Mouse (Mus musculus) layer of hippocampus, adult 18-20 months (tissue): ENCODE results near the gene Nipal4. TPM values are rescaled to one million over a fixed set of nuclear protein-coding genes. Genes with fewer than 3 reads are reported as not detected.

Experiments
- DNase-seq, 2 experiments: peaks; one replicate each; pipeline ENCODE4 v3.0.0; 2022; ENCODE audit warnings: low spot score in 2 of 2
- microRNA-seq, 2 experiments: library from miRNA; unstranded; fragments of <30 nt; microRNA quantifications; one replicate each; pipeline ENCODE4 v1.2.0; 2021
- total RNA-seq, 2 experiments: library from RNA; stranded (reverse); gene quantifications; 2 replicates each; pipeline ENCODE4 v1.2.3; 2021

Nipal4 gene
- total RNA-seq, 2 experiments from 2014 or later: 1.4 to 2.1 TPM

DNA sequence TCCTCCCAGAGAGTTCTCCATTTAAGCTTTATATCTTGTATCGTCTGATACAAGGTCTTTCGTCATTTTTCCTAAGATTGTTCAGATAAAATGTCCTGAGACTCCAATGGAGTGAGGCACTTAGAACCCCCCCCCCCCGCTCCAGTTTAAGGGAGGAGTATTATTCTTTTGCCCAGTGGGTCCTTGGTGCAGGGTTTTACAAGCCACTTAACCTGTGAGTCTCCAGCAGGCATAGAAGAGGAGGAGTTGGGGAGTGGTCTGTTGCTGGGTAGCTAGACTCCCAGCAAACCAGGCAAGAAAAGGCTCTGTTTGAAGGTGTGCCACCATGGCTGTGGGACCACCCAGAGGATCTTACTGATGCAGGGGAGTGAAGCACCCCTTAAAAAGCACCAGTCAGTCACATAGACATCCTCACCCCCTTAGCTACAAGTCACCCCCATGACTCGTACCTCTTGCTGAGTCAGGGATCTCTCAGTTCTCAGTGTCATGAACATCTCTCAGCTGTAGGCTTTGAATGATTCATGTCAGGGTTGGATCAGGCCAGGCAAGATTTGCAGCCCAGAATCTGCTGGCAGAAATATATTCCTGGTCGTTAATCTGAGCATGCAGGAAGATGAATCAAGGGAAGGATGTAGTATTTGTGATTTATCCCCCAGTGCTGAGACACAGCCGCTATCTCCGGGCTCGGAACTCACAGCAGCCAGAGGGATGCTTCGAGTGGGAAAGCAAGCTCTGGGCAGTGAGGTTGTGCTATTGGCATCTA, 50.7 kb downstream of the Nipal4 start:
- no peak for DNase-seq

DNA sequence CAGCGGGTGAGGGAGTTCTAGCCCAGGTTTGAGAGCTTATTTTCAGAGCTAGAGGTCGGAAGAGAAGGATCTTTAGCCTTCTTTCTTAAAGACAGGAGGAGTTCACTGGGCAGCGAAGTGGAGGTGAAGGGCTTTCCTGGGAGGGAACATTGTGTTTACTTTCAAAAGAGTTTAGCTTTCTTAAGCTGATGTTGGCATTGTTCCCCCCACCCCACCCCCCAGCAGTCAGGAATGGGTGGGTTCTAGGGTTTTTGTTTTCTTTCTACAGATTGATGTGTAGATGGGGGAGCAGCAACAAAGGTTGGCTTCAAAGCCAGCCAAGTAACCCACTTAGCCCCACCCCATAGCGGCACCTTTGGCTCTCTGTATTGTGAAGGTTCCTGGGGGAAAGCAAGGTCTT, 51.3 kb downstream of the Nipal4 start:
- DNase-seq: no peak

DNA sequence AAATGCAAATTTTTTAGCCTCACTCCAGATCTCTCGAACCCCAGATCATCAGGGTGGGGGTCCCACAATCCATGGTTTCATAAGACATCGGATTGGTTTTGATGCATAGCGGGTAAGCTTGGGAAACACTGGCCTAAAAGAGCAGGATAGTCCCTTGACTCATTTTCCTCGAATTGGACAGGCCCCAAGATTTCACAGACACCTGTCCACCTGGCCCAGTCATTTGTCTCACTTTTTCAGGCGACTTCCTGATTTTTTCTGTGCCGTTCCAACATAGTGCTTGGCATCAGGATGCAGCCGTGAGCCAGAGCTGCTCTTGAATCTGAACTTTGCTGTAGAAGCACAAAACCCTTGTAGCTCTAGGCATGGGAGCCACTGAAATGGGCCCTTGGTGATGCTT, 52.1 kb downstream of the Nipal4 start:
- DNase-seq: no peak

DNA sequence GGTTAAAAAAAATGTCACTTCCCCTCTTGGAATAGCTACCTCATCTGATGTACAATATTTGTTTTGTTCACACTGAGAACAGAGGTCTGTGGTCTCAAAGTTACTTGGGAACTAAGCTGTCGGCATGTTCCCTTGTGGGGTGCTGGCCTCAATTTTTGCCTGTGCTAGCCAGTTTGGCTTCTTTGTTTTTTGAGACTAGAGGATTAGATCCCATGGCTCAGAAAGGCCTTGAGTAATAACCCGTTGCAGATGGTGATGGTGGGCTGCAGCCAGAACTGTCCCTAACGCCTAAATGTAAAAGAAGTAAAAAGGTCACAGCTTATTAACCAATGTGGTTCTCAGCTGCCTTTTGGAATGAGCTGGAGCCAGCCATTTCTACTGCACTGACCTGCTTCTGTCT, 53.1 kb downstream of the Nipal4 start:
- no peak for DNase-seq

DNA sequence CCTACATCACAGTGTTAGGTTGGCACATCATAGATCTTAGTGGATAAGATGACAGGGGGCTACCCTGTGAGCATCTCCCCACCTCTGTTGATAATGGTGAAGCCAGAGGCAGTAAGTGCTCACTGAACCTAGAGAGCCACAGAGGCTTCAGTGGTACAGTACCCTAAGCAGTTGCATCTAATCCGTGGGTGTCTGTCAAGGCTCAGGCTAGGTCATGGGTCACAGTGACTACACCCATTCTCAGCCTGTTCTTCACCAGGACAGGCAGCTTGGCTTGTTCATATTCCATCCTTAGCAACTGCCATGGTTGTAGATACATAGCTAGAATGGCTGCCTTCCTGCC, 55.4 kb downstream of the Nipal4 start:
- DNase-seq: no peak

- no peak for DNase-seq
These were observed 56.0 kb downstream of the Nipal4 start for GRCm38 (mm10) chr11:46110156-46110944.

DNA sequence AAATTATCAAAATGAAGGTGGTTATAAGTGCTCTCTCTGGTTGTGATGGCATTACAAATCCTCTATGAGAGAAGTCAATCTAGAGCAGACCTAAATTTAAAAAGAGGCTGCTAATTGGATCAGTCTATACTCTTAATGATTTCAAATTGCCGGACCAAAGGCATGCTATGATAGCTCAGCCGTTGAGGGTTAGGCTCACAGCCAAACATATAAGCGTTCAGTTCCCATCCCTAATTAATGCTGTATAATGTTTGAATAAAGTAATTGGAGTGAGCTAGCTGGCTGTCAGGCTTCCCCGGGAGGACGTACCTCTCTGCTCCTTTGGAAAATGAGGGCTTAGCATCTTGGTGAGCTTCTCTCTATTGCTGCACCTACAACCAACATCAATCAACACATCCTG, 57.1 kb downstream of the Nipal4 start:
- DNase-seq: no peak

DNA sequence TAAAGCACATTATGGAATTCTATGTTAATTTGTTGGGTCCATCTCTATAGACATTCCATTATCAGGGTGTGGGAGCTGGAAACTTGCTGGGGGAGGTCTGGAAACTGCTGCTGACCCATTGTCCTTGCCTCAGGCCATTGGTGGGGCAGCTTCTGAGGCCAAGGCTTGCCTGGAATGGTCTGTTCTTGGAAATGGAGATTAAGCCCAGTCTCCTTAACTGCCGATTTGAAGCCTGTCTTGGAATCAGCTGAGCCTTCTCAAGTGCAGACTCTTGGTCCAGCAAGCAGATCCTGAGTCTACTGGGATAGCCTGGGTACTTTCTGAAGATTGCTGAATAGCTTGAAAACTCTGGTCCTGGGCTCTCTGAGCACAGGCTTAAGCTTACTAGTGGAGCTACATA, 59.3 kb downstream of the Nipal4 start:
- no peak for DNase-seq

GRCm38 (mm10) chr11:46102107-46102506, 64.2 kb downstream of the Nipal4 start:
- DNase-seq: no peak

Small RNA genes lying within 50 kb of the gene (microRNA-seq; reads per million reads assigned to microRNA genes)
- gene Mir7239 (0 reads per million in 2 experiments), gene Mir8100 (0 to 0.25 reads per million in 2 experiments)

Other genes starting within 250 kb of the Nipal4 start
- 10 to 100 TPM; 24.4 to 28.8 TPM for gene Lsm11, start 221.6 kb downstream of the Nipal4 start, total RNA-seq
- 1 to 10 TPM; 9.4 to 9.7 TPM for gene Thg1l, start 211.0 kb downstream of the Nipal4 start, total RNA-seq
- gene Sox30, start 186.2 kb downstream of the Nipal4 start, total RNA-seq: under 1 TPM in 1 of 2 experiments, not detected in 1; 0.10 TPM
- 1 to 10 TPM; 1.1 to 3.2 TPM for gene Gm12166, start 114.2 kb downstream of the Nipal4 start, total RNA-seq
- gene Adam19, start 110.5 kb downstream of the Nipal4 start, total RNA-seq: 10 to 100 TPM; 10.5 to 10.9 TPM
- 1 to 10 TPM in 1 of 2 experiments, under 1 TPM in 1; 0.63 to 1.3 TPM for gene Fndc9, start 69.0 kb upstream of the Nipal4 start, total RNA-seq
- gene Cyfip2, start 146.4 kb upstream of the Nipal4 start, total RNA-seq: 100 to 1,000 TPM; 536 to 551 TPM
- under 1 TPM; 0.30 to 0.57 TPM for gene Itk, start 223.0 kb upstream of the Nipal4 start, total RNA-seq
- not detected for gene Fam71b, start 230.1 kb upstream of the Nipal4 start, total RNA-seq